Mouse (Mus musculus) kidney, postnatal 14 days (tissue): ENCODE measurements at regions not wholly inside any gene's neighbourhood (a gene's known extent, or its start where the extent isn't known, plus 50 kb on each side); places are given as distances from the start of the nearest gene placed in this dataset.

ENCODE experiments used
- DNase-seq: peaks from one replicate; pipeline ENCODE4 v3.0.0; 2022; ENCODE audit warnings: mixed read lengths

DNA sequence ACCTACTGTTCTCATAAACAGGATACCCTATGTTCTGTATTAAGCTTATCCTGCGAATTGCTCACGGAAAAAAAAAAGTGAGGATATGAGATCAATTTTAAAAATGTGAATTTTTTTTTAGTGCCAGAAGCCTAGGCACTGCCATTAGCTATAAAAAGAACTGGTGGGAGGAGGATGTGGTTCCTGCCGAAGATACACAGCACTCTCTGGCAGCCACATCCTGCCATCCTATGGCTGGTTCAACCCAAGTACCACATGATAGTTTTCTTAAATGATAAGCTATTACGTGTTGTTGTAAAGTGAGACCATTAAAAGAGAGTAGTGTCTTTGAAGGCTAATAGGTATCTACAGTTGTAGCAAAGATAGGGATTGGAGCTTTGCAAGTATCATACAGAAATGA, 58.2 kb upstream of the Ppp3ca start:
- no peak for DNase-seq

GRCm38 (mm10) chr3:136610556-136610924, 59.4 kb upstream of the Ppp3ca start:
- DNase-seq: no peak

GRCm38 (mm10) chr3:136609855-136610555, 59.9 kb upstream of the Ppp3ca start:
- peak; percentile 87 for DNase-seq

GRCm38 (mm10) chr3:136601706-136602105, 68.2 kb upstream of the Ppp3ca start:
- DNase-seq: no peak

- no peak for DNase-seq
Measured at GRCm38 (mm10) chr3:136583937-136584336, 86.0 kb upstream of the Ppp3ca start.

- DNase-seq: no peak
Measured at GRCm38 (mm10) chr3:136578016-136578415, 91.9 kb upstream of the Ppp3ca start.

DNA sequence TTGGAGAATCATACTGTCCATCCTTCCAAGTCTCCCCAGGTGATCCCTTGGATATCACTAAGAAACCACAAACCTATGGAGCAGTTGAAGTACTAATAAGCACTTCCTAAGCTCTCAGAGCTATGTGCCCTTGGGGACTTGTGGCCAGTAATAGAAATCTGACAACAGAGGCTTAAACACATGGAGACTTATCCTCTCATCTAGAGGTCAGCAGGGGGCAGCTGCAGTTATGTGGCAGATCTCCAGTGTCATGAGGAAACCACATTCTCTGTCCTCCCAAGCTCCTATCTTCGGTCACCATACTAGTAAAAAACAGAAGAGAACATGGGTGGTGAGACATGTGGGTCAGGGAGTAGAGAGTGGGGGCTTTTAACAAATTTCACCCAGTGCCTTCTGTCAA, 99.4 kb upstream of the Ppp3ca start:
- DNase-seq: peak; percentile 19

- DNase-seq: no peak
Measured at GRCm38 (mm10) chr3:136556488-136556887, 113.4 kb upstream of the Ppp3ca start.

- no peak for DNase-seq
Measured at GRCm38 (mm10) chr3:136549471-136549870, 120.5 kb upstream of the Ppp3ca start.

- DNase-seq: no peak
Measured at GRCm38 (mm10) chr3:136531604-136532003, 138.3 kb upstream of the Ppp3ca start.

GRCm38 (mm10) chr3:136508575-136508974, 161.3 kb upstream of the Ppp3ca start:
- no peak for DNase-seq

GRCm38 (mm10) chr3:136507070-136507469, 162.9 kb upstream of the Ppp3ca start:
- no peak for DNase-seq

GRCm38 (mm10) chr3:136494831-136495230, 169.0 kb upstream of the Bank1 start:
- DNase-seq: no peak

DNA sequence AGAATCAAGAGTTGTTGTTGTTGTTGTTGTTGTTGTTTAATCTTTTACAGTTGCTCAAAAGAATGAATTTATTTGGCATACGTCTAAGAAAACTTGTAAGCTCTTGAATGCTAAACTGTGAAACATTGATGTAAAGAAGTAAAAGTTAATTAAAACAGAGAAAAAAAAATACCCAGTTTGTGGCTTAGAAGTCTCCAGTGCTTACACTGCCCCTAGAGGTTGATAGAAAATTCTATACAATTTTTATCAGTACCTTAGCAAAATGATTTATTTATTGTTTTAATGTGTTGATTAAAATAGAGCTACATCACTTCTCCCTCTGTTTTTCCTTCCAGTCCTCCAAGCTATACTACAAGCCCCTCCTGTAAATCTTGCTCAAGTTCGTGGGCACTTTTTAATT, 165.8 kb upstream of the Bank1 start:
- no peak for DNase-seq

- no peak for DNase-seq
Measured at GRCm38 (mm10) chr3:136471693-136472092, 145.8 kb upstream of the Bank1 start.

GRCm38 (mm10) chr3:136462747-136463146, 136.9 kb upstream of the Bank1 start:
- DNase-seq: no peak

DNA sequence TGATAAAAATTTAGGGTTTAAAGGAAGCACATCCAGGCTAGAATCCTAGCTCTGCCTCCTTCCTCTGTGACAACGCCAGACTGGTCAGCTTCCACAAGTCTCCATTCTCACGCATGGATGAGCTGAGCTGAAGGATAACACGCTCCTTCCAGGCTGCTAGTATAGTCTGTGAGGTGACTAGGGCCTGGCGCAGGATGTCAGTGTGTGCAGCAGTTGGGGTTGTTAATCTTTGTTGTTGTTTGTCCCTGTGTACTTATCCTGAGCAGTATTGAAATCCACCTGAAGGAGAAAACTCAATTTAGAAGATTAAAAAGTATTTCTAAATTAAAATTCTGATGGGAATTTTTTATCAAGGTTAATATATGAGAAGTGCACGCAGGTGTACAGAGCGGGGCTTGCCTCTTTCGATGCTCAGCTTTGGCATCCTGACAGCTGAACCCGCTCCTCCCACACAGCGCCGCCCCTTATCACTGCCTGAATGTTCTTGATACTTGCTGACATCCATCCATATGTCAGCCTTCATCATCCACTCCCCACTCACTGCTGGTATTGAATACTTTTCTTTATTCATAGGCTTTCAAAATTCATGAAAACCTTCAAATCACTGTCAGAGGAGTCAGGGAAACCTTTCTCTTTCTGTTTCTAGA, 130.7 kb upstream of the Bank1 start:
- no peak for DNase-seq

GRCm38 (mm10) chr3:136455651-136456470, 130.0 kb upstream of the Bank1 start:
- no peak for DNase-seq

DNA sequence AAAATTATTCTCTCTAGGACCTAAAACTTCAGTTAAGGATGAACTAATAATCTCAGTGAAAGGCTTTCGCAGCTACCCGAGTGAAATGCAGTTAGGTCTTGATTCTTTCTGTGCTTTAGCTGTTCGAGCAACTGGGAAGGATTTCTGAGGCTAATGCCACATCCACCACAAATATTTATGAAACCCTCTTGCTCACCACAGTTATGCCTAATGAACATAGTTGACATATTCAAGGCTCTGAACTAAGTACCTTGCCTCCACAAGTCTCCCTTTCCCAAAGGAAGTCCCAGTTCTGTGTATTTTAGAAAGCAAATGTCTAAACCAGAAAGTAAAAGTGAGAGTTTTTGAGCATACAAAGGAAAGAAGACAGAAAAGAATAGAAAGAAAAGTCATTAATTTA, 129.1 kb upstream of the Bank1 start:
- DNase-seq: no peak

DNA sequence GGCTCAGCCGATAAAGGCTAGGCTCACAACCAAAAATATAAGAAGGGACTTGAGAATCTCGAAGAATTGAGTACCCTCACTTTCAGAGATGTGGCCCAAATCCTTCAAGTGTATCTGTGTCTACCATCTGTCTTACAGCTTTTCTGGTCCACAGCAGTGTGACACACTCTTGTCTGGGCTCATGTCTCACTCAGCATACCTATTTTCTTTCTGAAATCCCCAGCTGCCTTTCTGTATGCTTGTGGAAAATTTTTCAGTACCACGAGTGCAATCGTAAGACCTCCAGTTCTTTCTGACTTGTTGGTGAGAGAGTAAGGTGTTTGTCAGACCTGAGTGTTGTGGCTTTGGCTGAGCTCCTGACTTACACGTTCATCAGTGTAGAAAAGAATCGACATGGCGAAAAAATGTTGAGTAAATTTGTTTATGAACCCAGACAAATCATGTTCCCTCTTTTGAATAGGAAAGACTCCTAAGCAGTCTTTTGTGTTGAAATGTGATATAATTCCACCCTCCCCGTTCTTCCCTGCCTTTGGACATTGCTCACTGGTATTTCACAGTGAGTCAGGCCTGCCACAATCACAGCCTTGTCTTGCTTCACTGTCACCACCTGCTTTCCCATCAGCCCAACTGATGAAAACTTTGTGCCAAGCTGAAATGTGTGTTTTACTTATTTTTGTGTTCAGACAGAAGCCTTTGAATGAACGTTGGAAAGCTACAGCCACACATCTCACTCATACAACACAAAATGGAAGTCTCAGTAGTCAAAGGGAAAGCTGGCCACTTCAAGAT, 125.3 kb upstream of the Bank1 start:
- DNase-seq: no peak

- DNase-seq: no peak
Measured at GRCm38 (mm10) chr3:136450361-136450895, 124.6 kb upstream of the Bank1 start.

- no peak for DNase-seq
Measured at GRCm38 (mm10) chr3:136449364-136449763, 123.5 kb upstream of the Bank1 start.

- DNase-seq: no peak
Measured at GRCm38 (mm10) chr3:136444598-136444997, 118.7 kb upstream of the Bank1 start.
